Mouse (Mus musculus) 3134 (cell line): Measurements from ENCODE around the gene Tspan11.

Source experiments
- DNase-seq: peaks from one replicate; pipeline ENCODE4 v3.0.0-alpha.2; 2011; ENCODE audit warnings: low spot score; ENCODE audit not compliant: insufficient read length; ENCODE audit errors: extremely low read depth

The Tspan11 gene

DNA sequence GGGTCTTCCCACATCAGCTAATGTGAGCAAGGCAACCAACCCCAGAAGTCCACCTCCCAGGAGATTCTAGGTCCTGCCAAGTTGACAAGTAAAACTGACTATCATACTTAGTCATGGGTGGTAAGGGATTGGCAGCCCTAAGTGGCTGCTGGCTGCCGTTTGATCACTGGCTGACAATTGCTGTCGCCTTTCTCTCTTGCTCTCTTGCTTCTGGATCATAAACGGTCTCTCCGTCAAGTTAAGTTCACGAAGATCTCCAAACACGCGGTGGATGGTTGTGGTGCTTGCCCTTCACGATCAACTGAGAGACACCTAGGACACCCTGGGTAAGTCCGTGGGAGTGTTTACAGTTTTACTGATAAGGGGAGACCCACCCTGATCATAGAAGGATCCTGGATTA, 11.0 kb upstream of the Tspan11 start:
- no peak for DNase-seq

DNA sequence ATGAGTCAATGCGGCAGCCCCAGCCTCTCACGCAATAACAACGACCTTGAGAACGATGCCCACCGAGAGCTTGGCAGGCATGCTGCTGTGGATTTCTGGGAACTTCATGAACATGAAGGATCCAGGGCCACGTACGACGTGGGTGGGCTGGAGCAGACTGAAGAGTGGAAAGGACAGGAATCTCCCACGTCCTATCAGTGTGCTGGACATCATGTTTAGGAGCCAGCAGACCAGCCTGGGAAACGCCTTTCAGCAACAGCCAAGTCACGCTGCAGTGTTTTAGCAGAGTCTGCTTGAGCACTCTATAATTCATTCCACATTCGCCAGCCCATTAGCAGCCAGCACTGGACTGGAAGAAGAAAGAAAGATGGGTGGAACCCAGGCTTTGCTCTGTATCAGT, 10.4 kb upstream of the Tspan11 start:
- DNase-seq = no peak

DNA sequence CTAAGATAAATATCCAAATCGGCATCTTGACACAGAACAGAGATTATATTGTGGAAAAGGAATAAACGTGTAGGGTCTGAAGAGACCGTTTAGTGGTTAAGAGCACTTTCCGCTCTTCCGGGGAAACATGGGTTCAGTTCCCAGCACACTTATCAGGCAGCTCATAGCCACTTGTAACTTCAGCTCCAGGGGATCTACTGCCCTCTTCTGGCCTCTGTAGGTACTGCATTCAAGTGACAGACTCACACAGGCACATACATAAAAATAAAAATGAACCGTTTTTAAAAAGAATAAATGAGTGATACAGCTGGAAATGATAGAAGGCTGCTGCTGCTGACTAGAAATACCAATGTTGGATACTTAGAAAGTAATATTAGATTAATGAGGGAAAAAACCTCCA, 7.9 kb upstream of the Tspan11 start:
- DNase-seq = no peak

DNA sequence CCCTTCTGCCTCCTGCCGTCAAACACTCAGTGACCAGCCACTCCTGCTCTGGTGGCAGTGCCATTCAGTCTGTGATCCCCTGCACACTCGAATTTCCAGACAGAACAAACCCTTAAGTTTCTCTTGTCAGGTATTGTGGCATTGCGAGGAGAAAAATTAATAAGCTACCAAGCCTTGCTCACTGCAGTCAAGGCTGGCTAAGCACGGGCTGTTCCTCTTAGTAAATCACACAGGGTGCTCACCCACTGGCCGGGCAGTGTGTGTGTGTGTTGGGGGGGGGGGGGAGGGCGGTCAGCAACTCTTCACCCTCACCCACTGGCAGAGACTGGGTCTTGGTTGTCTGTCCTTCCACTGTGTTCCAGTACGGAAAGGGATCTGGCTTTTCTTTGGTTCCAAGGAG, 473 bp upstream of the Tspan11 start:
- no peak for DNase-seq

DNA sequence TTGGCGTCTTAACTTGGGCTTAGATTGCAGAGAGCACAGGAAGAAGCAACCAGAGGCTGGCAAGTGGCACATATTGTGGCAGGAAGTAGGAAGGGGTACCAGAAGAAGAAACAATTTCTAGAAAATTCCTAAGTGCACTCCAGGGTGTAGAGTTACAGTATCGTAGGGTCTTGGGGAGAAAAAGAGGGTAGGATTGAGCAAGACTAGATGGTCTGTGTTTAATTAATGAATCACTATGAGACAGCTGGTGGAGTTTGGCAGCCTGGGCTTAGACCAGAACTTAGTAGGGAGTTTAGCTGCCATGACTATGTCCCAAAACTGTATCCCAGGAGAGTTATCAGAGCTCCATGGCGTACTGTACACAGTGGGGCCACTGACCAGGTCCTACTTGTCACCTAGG, 1.2 kb downstream of the Tspan11 start:
- no peak for DNase-seq

DNA sequence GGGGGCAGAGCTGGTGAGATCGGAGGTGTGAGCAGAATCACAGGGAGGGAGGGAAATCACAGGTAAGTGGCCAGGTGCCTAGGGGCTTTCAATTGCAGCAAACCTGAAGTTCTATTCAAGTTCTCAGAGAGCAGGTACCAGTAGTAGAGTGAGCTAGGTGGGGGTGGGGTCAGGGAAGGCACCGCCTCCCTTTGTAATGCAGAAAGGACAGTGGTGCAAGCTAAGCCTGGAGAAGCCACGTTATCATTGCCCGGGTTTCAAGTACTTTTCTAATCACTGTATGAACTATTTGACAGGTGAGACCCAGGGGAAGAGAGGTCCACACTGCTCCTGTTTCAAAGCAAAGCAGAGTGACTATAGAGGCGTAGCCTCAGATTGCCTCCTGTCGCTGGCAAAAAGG, 6.2 kb downstream of the Tspan11 start:
- no peak for DNase-seq

DNA sequence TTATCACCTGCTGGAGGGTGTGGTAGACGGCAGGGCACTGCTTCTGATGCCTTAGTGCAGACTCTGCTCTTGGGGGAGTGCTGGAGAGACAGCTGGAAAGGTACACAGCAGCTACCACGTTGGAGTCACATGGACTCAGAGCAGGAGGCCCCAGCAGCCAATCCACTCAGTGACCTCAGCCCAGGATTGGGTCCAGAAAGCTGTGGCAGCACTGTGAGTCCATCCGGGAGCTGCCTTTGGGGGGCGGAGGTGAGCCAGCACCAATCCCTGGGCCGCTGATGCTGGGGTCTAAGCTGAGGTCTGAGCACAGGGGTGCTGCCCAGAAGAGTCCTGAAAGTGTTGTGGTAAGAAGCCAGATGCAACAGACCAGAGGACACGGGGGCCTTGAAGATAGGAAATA, 7.6 kb downstream of the Tspan11 start:
- no peak for DNase-seq

DNA sequence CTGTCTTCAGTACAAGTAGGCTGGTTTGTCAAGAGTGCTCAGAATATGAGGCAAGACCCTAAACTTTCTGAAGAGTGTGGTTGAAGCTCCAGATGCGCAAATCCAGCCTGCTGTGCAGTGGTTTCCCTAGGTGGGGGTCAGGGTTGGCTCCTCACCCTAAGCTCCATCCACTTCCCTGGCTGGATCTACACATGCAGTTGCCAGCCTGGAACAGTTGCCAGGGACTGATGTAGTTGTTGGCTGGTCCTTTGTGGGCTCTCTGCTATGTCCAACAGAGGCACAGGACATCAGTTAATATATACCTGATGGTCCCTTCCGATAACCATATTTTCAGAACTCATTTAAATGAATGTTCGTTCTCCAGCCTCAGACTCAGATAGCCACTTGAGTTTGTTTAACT, 9.0 kb downstream of the Tspan11 start:
- DNase-seq = no peak

DNA sequence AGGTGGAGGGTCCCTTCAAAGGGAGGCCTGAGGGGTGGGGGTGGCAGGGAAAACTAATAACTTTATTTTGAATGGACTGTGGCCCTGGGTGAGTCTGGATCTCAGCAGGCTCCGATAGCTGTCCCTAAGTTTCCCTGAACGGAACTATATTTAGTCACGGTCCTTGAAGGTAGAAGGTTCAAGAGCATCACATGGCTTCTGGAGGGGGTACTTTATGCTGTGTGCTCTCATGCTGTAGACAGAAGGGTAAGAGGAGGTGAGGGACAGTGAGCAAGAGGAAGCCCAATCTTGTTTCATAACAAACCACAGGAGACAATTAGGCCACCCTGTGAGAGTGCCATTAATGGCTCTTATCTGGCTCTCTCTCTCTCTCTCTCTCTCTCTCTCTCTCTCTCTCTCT, 10.0 kb downstream of the Tspan11 start:
- no peak for DNase-seq

DNA sequence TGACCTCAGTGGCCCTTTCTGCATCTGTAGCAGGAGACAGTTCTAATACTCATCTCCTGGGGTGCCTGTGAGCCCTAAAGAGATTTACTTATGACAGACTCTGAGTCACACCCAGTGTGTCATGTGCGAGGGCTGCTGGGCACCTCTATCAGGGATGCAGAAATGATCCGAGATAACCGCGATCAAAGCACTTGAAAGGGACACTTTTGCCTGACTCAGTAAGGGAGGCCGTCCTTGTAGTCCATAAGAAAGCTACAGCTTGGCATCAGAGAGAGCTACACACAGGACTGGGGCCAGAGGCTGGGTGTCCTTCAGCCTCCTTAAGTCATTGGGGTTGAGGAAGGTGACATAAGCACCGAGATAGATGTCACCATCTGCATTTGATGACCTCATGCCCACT, 12.7 kb downstream of the Tspan11 start:
- no peak for DNase-seq

DNA sequence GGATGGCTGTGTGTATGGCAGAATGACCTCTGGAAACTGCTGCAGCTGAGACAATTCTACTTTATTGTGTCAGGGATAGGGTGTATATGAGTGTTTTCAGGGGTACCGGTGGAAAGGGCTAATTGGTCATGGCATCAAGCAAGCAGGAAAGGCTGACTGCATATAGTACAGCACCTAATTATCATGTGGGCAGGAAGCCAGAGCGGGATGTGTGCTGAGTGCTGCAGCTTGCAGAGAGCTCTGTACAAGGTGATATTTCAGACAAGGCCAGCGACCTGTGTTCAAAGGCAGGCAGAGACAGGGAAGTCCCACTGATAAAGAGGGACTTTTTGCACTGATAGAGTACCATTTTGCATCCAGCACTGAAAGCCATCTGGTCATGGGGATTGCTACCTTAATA, 13.9 kb downstream of the Tspan11 start:
- DNase-seq = no peak

DNA sequence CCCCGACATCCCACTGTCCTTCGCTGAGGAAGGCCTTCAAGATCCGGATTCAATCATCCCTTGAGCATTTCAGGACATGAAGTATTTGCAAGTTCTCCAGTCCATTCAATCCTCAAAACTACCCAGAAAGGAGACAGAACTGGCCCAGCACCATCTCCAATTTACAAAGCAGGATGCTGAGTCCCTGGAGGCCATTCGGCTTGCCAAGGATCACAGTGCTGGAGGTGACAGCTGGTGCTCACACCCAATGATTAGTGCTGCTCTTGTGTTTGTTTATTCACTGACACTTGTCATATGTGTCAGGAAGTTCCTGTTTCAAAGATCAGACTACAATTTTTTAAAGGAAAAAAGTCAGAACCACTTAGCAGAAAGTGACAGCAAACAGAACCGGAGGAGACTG, 14.3 kb downstream of the Tspan11 start:
- DNase-seq = no peak

DNA sequence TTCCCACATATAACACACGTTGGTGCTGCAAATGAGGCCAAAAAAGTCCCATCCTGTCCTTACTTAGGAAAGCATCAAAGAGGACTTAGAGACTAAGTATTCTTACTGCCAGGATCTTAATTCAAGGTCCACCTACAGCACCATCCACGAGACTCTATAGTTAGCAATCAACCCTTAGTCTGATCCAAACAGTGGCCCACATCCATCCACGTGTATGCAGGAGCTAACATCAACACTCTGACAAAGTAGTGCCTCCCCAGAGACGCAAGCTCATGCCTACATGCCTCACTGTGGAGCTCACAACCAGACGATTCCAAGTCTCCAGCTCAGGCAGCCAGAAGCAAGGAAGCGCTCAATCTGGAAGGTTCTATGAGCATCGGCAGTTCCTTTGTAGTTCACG, 15.2 kb downstream of the Tspan11 start:
- DNase-seq = no peak

DNA sequence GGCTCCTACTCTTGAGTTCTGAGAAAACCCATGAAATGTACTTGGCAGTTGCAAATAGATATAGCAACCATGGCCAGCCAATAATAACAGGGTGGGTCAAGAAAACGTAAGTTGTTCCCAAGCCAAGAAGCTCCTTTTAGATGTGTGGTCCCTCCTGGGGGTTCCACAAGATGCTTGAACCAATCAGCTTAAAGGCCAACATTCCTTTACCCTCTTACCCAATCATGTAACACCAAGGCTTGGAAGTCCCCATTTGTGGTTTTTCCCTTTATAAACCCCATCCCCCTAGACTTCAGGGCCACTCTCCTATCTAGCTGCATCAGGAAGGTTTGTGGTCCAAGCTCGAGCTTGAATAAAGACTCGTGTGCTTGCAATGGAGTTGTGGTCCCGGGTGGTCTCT, 23.2 kb downstream of the Tspan11 start:
- no peak for DNase-seq

DNA sequence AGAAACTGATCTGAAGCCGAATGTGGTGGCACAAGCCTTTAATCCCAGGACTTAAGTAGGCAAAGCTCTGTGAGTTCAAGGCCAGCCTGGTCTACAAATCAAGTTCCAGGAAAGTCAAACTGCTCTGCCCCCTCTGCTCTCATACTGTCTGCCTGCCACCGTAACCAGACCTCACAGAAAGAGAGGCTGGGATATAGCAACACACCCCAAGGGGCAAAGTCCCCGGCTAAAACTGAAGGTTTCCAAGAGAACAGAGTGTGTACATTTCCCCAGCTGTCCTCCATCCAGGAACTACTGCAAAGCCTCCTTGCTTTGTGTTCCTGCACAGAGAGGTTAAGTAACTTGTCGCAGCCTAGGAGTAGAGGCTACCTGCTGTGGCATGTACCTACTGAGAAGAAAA, 24.3 kb downstream of the Tspan11 start:
- DNase-seq = no peak

DNA sequence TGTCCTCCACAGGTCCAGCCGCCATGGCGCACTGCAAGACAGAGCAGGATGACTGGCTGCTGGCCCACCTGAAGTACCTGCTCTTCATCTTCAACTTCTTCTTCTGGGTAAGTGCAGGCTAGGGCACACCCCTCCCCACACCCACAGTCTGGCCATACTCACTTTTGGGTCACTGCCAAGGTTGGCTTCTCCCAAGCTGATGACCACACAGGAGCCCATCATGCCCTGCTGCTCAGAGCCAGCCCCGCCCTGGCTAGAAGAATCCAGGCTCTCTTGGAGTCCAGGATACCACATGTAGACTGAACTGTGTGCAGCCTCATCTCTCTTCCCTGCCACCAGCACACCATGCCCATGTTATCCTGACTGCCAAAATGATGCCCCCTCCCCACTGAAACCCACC, 25.5 kb downstream of the Tspan11 start:
- DNase-seq = peak; percentile 29

DNA sequence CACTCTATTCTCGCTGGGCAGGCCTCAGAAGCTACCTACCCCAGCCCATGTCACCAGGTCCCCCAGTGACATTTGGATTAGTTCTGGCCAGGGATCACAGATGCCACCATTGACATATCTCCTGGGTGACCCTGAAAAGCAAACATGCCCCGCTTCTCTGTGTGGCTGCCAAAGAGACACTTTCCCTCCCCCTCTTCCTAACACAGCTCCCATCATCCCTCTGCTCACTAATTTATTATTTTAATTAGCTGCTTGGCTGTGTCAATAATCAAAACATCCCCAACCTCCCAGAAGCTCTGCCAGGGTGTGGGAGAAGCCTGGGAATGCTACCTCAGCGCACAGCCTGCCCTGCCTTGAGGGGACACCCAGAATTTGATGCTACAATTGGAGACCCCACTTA, 29.6 kb downstream of the Tspan11 start:
- no peak for DNase-seq

DNA sequence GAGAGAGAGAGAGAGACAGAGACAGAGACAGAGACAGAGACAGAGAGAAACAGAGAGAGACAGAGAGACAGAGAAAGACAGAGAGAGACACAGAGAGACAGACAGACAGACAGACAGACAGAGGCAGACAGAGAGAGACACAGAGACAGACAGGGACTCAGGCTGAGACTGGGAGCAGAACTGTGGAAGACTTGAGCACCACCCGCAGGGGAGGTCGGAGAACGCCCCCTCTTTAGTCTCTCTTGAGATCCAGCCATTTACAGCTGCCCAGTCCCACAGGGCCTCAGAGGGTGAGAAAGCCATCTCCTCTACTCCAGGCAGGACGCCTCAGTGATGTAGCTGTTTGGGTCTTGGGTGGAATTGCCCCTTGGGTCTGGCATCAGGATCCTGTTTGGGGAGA, 30.3 kb downstream of the Tspan11 start:
- DNase-seq = no peak

DNA sequence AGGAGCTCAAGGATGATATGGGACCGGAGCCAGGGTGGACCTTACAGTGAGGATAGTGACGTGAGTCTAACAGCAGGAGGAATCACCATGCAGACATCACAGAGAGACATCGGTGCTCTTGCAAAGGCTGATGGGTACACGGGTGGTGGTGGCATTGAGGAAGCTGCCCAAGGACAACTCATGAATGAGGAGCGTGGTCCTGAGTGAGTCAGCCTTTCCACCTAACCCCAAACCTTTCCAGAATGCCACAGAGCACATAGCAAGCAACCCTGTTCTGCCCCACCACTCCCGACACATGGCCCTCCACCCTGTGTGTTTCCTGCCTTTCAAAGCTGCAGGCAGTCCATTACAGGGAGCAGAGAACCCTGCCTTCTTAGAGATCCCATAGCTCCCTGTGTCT, 32.1 kb downstream of the Tspan11 start:
- peak; percentile 56 for DNase-seq

DNA sequence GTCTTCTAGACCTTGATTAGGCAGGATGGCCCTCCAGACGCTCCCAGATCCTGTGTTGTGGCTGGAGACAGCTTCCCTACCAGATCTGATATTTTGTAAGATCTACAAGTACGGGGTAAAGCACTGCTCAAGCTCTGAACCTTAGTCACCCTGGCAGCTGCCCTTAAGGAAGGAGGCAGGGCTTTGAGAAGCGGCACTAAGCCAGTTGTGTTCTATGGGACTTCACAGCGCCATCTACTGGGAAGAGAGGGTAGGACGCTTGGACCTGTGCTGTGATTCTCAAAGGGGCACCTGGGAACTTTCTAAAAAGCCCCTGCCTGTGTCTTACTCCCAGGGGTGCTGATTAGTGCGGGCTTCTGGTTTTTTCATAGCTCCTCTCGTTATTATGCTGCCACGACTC, 33.3 kb downstream of the Tspan11 start:
- peak; percentile 60 for DNase-seq

DNA sequence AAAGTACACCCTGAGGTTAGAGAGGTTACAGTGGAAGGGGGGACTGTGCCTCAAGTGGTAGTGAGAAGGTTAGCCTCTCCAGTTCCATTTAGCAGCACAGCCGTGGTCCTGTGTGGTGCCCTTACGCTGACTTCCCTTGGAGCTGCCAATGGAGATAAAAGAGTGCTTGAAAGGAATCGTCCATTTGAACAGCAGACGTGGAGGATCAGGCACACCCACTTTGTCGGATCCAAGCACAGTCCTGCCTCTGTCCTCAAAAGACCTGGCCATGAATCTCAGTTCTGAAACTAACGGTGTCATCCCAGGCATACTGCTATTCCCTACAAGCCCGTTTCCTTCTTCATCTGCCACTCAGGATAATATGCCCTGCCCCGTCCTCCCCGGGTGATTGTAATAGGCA, 34.6 kb downstream of the Tspan11 start:
- DNase-seq = no peak

DNA sequence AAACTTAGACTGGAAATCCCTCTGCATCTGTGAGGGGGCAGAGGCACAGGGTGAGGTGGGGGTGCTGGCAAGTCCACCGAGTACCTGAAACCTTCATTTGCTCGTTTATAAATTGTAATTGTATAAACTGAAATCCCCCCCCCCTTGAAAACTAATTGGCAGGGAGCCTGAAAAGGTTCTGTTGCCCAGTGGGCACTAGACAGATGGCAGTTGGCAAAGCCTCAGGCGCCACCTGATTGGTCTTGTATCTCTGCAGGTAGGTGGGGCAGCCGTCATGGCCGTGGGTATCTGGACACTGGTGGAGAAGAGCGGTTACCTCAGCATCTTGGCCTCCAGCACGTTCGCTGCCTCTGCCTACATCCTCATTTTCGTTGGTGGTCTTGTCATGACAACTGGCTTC, 35.9 kb downstream of the Tspan11 start:
- DNase-seq = no peak

DNA sequence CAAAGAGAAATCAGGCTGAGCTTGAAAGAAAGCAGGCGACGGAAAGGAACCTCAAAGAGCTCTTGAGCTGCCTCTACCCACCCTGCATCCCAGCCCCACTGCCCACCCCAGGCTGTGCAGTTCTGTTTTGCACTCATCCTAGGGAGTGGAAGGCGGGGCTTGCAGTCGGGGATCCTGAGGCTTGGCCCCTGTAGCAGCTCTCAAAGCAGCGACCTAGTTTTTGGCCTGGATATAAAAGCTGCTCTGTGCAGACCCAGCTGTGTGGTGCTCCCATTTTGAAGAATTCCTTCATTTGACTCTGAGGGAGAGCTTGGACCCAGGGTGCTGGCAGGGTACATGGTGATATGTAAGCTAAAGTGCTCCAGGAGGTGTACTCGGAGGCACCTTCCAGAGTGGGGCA, 37.4 kb downstream of the Tspan11 start:
- no peak for DNase-seq

DNA sequence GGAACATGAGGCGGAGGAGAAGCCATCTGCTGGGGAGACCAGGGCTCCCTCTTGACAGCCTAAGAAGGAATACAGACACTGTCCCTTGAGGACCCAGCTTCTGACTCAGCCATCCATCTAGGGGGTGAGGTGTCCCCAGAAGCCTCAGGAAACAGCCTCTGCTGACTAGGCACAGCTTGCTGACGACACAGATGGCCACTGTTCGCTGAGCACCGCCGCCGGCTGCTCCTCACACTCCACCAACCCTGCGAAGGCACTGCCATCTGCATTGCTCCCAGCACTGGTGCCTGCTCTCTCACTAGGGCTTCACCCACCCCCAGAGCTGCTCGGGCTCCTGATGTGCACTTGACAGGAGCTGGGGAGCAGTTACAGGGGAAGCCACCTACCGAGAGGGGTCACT, 38.5 kb downstream of the Tspan11 start:
- DNase-seq = no peak
